Mouse (Mus musculus) forebrain, embryonic 15.5 days (tissue): ENCODE data around the gene Ciao1. TPM values are rescaled to one million over a fixed set of nuclear protein-coding genes. Genes with fewer than 3 reads are reported as not detected.
A peak's percentile ranks its signal among the peaks of the same experiment; 100 is the strongest.
"Not testable (repeated sequence)": the region's sequence is repeated elsewhere in the genome, so short reads cannot be mapped to it uniquely, and the experiment has no call there.

ENCODE experiments used
- ATAC-seq: fragments of 200-750 bp; cut with Nextera tagmentation; replicated peaks from 2 replicates; pipeline ENCODE4 v1.8.0; 2017; ENCODE audit warnings: mild to moderate bottlenecking, moderate TSS enrichment, moderate library complexity
- H3K27ac ChIP-seq: fragments of 300-500 bp; sonication (generic); replicated peaks from 2 replicates; pipeline ENCODE4 v1.5.1; 2015; ENCODE audit warnings: mild to moderate bottlenecking, inconsistent platforms
- H3K27me3 ChIP-seq: fragments of 300-500 bp; sonication (generic); 2 replicates; pipeline ENCODE4 v1.6.1; 2015; ENCODE audit warnings: inconsistent platforms
- H3K36me3 ChIP-seq: fragments of 300-500 bp; sonication (generic); 2 replicates; pipeline ENCODE4 v1.6.1; 2015; ENCODE audit warnings: mild to moderate bottlenecking, inconsistent platforms
- H3K4me1 ChIP-seq: fragments of 300-500 bp; sonication (generic); 2 replicates; pipeline ENCODE4 v1.6.1; 2015; ENCODE audit warnings: inconsistent platforms
- H3K4me2 ChIP-seq: fragments of 300-500 bp; sonication (generic); replicated peaks from 2 replicates; pipeline ENCODE4 v1.6.1; 2015; ENCODE audit warnings: mild to moderate bottlenecking, inconsistent platforms
- H3K4me3 ChIP-seq: fragments of 300-500 bp; sonication (generic); 2 replicates; pipeline ENCODE4 v1.5.1; 2015; ENCODE audit warnings: mild to moderate bottlenecking, inconsistent platforms
- H3K9ac ChIP-seq: fragments of 300-500 bp; sonication (generic); replicated peaks from 2 replicates; pipeline ENCODE4 v1.6.1; 2015; ENCODE audit warnings: mild to moderate bottlenecking, inconsistent platforms
- H3K9me3 ChIP-seq: fragments of 300-500 bp; sonication (generic); 2 replicates; pipeline ENCODE4 v1.6.1; 2016; ENCODE audit warnings: inconsistent platforms
- WGBS: fragments of 180-500 bp; shearing (Covaris S2); methylation state at CpG from one replicate; pipeline ENCODE4 v1.1.7; 2015; ENCODE audit warnings: mixed read lengths; 5-methylcytosine and 5-hydroxymethylcytosine counted together
- polyA plus RNA-seq: library from polyadenylated mRNA; unstranded; fragments of >200 nt; fragmentation: Nextera tagmentation; extraction: Ambion mirVana; gene quantifications from 2 replicates; pipeline ENCODE4 v1.2.1, GENCODE M21; 2015

Ciao1 gene
- polyA plus RNA-seq, 1 experiment from 2014 or later, result 67.6 TPM

DNA sequence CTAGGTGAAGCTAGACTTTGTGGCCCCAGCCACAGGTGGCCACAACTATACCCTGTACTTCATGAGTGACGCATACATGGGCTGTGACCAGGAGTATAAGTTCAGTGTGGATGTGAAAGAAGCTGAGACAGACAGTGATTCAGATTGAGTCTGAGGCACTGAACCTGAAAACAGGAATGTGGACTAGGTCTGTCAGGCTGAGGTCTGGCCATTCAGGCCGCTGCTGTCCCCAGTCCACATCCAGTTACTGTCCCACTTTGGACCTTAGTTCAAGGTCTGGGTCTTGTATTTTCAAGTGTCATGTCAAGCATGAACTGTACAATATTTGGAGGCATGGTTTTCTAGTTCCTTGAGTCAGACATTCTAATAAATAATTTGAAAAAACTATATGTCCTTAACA is 7.6 kb downstream of the Ciao1 start:
- no peak overlapping the region for H3K9ac ChIP-seq

GRCm38 (mm10) chr2:127237897-127238610 is 9.6 kb downstream of the Ciao1 start:
- 94% methylated on average over 11 of the region's 11 CpGs for WGBS

More for the DNA sequence above, 7.6 kb downstream of the Ciao1 start:
- no peak overlapping the region for H3K4me2 ChIP-seq
- no peak overlapping the region for H3K27ac ChIP-seq
- H3K36me3 ChIP-seq, result peaks cover 90% of the 10 kb centered on the region
- no peaks in the 10 kb centered on the region for H3K4me1 ChIP-seq
- no peak for ATAC-seq
- H3K27me3 ChIP-seq, result no peaks in the 10 kb centered on the region
- H3K9me3 ChIP-seq, result no peaks in the 10 kb centered on the region
- 96% methylated on average over 2 of the region's 2 CpGs for whole genome bisulfite sequencing
- H3K4me3 ChIP-seq, result no peak overlapping the region

DNA sequence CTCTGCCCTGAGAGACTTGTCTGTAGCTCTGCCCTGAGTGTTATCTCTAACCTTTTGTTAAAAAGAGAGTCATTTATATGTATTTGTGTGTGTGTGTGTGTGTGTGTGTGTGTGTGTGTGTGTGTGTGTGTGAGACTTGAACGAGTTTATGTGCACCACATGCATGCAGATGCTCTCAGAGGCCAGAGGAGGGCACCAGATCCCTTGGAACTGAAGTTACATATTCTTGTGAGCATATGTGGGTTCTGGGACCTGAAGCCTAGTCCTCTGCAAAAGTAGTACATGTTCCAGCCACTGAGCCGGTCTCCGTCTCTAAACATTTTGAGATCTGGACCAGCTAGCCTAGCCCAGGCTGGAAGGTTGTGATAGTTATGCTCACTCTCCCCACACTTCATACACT is 22.4 kb downstream of the Ciao1 start:
- no peak overlapping the region for H3K4me2 ChIP-seq
- H3K4me1 ChIP-seq, result no peaks in the 10 kb centered on the region
- H3K9me3 ChIP-seq, result no peaks in the 10 kb centered on the region
- peaks cover 96% of the 10 kb centered on the region for H3K36me3 ChIP-seq
- no peak overlapping the region for H3K4me3 ChIP-seq
- no peaks in the 10 kb centered on the region for H3K27me3 ChIP-seq
- H3K9ac ChIP-seq, result no peak overlapping the region
- no peak for ATAC-seq
- no peak overlapping the region for H3K27ac ChIP-seq
- 96% methylated on average over 3 of the region's 3 CpGs for WGBS

More at GRCm38 (mm10) chr2:127237897-127238610, 9.6 kb downstream of the Ciao1 start:
- Histone ChIP-seq H3K9ac (no peak overlapping the region), H3K4me1 (no peaks in the 10 kb centered on the region), H3K4me2 (no peak overlapping the region), H3K27me3 (no peaks in the 10 kb centered on the region), H3K27ac (no peak overlapping the region), H3K9me3 (no peaks in the 10 kb centered on the region), H3K36me3 (peaks cover 93% of the 10 kb centered on the region), H3K4me3 (no peak overlapping the region)
- no peak for ATAC-seq

DNA sequence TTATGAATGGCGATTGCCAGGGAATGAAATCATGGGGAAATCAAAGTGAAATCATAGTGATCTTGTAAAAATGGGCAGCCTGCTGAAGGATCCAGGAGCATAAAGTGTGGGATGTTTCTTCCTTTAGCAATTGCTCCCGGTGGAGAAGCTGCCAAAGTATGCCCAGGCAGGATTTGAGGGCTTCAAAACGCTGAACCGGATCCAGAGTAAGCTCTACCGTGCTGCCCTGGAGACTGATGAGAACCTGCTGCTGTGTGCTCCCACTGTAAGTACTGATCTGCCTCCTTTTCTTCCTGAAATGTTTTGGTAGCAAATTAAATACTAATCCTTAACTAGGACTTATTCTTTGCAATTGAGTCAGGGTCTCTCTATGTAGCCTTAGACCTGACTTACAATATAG is 29.9 kb downstream of the Ciao1 start:
- Histone ChIP-seq H3K4me1 (no peaks in the 10 kb centered on the region), H3K4me3 (no peak overlapping the region), H3K27ac (no peak overlapping the region), H3K36me3 (peaks cover 97% of the 10 kb centered on the region), H3K9ac (no peak overlapping the region), H3K4me2 (no peak overlapping the region), H3K27me3 (no peaks in the 10 kb centered on the region), H3K9me3 (no peaks in the 10 kb centered on the region)
- no peak for ATAC-seq
- WGBS, result 93% methylated on average over 5 of the region's 5 CpGs

DNA sequence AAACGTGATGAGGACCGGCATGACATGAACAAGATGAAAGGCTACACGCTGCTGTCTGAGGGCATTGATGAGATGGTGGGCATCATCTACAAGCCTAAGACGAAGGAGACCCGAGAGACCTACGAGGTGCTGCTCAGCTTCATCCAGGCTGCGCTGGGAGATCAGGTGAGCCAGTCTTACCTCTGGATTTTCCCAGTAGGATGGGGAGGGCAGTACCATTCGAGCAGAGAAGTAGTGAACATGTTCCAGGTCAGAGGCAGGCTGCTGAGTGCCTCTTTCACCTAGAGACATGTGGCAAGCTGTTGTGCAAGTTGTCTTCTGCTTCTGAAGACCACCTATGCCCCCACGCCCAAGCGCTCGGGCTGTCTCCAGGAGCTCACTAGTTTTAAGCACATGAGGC is 36.9 kb downstream of the Ciao1 start:
- H3K9me3 ChIP-seq, result no peaks in the 10 kb centered on the region
- ATAC-seq, result no peak
- no peak overlapping the region for H3K4me2 ChIP-seq
- peaks cover 17% of the 10 kb centered on the region for H3K4me1 ChIP-seq
- H3K4me3 ChIP-seq, result no peak overlapping the region
- no peaks in the 10 kb centered on the region for H3K27me3 ChIP-seq
- 92% methylated on average over 11 of the region's 11 CpGs for WGBS
- no peak overlapping the region for H3K27ac ChIP-seq
- no peak overlapping the region for H3K9ac ChIP-seq
- H3K36me3 ChIP-seq, result peaks cover 53% of the 10 kb centered on the region

DNA sequence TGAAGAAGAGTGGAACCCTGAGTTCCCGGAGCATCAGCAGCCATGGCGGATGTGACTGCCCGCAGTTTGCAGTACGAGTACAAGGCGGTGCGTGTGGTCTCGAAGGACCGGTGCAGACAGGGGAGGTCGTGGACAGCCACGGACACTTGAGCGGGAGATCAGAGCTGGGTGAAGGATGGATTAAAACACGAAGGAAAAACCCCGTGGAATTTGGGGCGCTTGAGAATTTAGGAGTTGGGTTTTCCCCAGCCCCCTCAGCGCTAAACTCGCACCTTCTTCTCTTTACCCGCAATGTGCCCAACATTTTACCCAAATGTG is 39.2 kb downstream of the Ciao1 start:
- no peaks in the 10 kb centered on the region for H3K27me3 ChIP-seq
- peak overlapping the region; percentile 61; the same call in 1 of the 2 replicates for H3K27ac ChIP-seq
- H3K4me3 ChIP-seq, result peak overlapping the region; percentile 70
- H3K4me1 ChIP-seq, result peaks cover 17% of the 10 kb centered on the region
- peaks cover 31% of the 10 kb centered on the region for H3K36me3 ChIP-seq
- WGBS, result under 1% methylated on average over 17 of the region's 17 CpGs
- H3K4me2 ChIP-seq, result peak overlapping the region; percentile 65
- ATAC-seq, result no peak
- H3K9ac ChIP-seq, result peak overlapping the region; percentile 73
- no peaks in the 10 kb centered on the region for H3K9me3 ChIP-seq

- Histone ChIP-seq H3K27ac (peak within 1 kb of the TSS; percentile 64), H3K9ac (peak within 1 kb of the TSS; percentile 73), H3K27me3 (no peaks in the 10 kb centered on the region), H3K4me3 (peak within 1 kb of the TSS; percentile 70), H3K9me3 (no peaks in the 10 kb centered on the region), H3K36me3 (peaks cover 25% of the 10 kb centered on the region), H3K4me2 (peak within 1 kb of the TSS; percentile 65), H3K4me1 (peaks cover 17% of the 10 kb centered on the region)
- ATAC-seq, result peak; percentile 99
- WGBS, result 12% methylated on average over 36 of the region's 36 CpGs
These were observed 39.8 kb downstream of the Ciao1 start, which contains the start of the genes 1810024B03Rik and Snrnp200 for GRCm38 (mm10) chr2:127207547-127208451. TSS of gene 1810024B03Rik (minus strand) at chr2:127208280. TSS of gene Snrnp200 (plus strand) at chr2:127208386.

DNA sequence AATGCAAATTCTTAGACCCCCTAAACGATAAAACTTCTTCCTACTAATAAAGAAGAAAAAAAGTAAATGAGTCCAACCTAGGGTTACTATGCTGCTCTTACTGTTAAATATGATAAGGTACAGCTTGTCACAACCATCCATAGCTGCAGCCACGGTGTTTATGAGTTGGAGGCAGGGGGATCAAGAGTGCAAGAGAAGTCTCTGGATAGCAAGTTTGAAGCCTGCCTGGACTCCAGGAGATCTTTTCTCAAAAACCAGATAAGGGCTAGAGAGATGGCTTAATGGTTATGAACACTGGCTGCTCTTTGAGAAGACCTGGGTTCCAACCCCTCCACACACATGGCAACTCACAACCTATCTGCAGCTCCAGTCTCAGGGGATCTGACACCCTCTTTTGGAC is 40.7 kb downstream of the Ciao1 start:
- no peak for ATAC-seq
- peaks cover 16% of the 10 kb centered on the region for H3K36me3 ChIP-seq
- no peak overlapping the region for H3K27ac ChIP-seq
- no peaks in the 10 kb centered on the region for H3K27me3 ChIP-seq
- H3K4me2 ChIP-seq, result no peak overlapping the region
- no peak overlapping the region for H3K9ac ChIP-seq
- WGBS, result 96% methylated on average over 2 of the region's 2 CpGs
- H3K4me3 ChIP-seq, result no peak overlapping the region
- H3K9me3 ChIP-seq, result no peaks in the 10 kb centered on the region
- H3K4me1 ChIP-seq, result peaks cover 17% of the 10 kb centered on the region

- not testable (repeated sequence) for H3K27ac ChIP-seq, H3K4me3 ChIP-seq, H3K9me3 ChIP-seq, H3K36me3 ChIP-seq, H3K4me2 ChIP-seq, ATAC-seq, H3K9ac ChIP-seq, H3K27me3 ChIP-seq
- H3K4me1 ChIP-seq, result peaks cover 17% of the 10 kb centered on the region
- 86% methylated on average over 4 of the region's 4 CpGs for WGBS
These were observed 41.7 kb downstream of the Ciao1 start for GRCm38 (mm10) chr2:127205936-127206335.

DNA sequence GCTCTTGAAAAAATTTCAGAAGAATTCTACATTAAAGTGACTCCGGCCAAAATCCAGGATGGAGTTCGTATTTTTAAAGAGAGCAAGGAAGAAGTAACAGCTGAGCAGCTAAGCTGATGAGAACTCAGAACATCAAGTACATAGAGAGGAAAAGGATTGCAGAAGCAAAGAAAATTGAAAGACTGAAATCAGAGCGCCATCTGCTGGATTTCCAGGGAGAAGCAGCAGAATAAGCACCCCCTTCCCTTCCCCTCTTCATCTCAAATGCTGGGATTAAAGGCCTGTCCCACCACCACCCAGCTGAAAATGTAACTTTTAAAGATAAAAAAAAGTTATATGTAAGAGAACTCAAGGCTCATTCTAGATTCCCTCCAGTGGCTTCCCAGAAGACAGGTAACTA is 42.7 kb downstream of the Ciao1 start:
- Histone ChIP-seq H3K4me2 (no peak overlapping the region), H3K4me3 (no peak overlapping the region), H3K27ac (no peak overlapping the region), H3K9me3 (no peaks in the 10 kb centered on the region), H3K36me3 (peaks cover 3% of the 10 kb centered on the region; the same call in 1 of the 2 replicates), H3K4me1 (peaks cover 16% of the 10 kb centered on the region), H3K9ac (no peak overlapping the region), H3K27me3 (no peaks in the 10 kb centered on the region)
- 35% methylated on average over 3 of the region's 3 CpGs for WGBS
- ATAC-seq, result no peak
